Mouse (Mus musculus) brain, embryonic 14.5 days (tissue): ENCODE data around the gene Vmac.

Experiments
- CTCF ChIP-seq: fragments of 200-500 bp; IDR thresholded peaks from 2 replicates; pipeline ENCODE4 v1.5.1; 2012; ENCODE audit warnings: inconsistent platforms, mild to moderate bottlenecking, moderate library complexity, borderline replicate concordance; ENCODE audit not compliant: insufficient read depth, insufficient read length; ENCODE audit errors: extremely low read depth
- POLR2A ChIP-seq: fragments of 200-500 bp; IDR thresholded peaks from 2 replicates; pipeline ENCODE4 v1.6.1; 2012; ENCODE audit warnings: mild to moderate bottlenecking, inconsistent platforms, borderline replicate concordance; ENCODE audit not compliant: poor library complexity, insufficient read depth, insufficient read length, severe bottlenecking; ENCODE audit errors: extremely low read depth

GRCm38 (mm10) chr17:56667591-56667990, 50.2 kb downstream of the Vmac start:
- no peak for TF ChIP-seq CTCF
- no peak for TF ChIP-seq POLR2A
